Mouse (Mus musculus): ENCODE measurements around the gene Gm27029. TPM values are rescaled to one million over a fixed set of nuclear protein-coding genes. Genes with fewer than 3 reads are reported as not detected.
A peak's percentile ranks its signal among the peaks of the same experiment; 100 is the strongest.

Gm27029 gene
- polyA plus RNA-seq, 1 experiment from 2014 or later, result 7.5 TPM

GRCm38 (mm10) chr11:101370141-101370540, 54.5 kb downstream of the Gm27029 start:
- H3K4me1 ChIP-seq (replicated peaks; ENCODE audit: control insufficient read depth, insufficient read depth, low read length), result no peaks in the 10 kb centered on the region
- ATAC-seq (ENCODE audit: low read depth), result no peak
- 62% methylated on average over 5 of the region's 5 CpGs for WGBS
- no peaks in the 10 kb centered on the region for H3K9me3 ChIP-seq (ENCODE audit: control insufficient read depth, low read length)
- no peak overlapping the region for H3K9ac ChIP-seq (ENCODE audit: low read length)
- no peak overlapping the region for H3K27ac ChIP-seq (ENCODE audit: low read length)
- H3K4me3 ChIP-seq (ENCODE audit: low read length), result no peak overlapping the region
- no peak overlapping the region for H3K4me2 ChIP-seq (ENCODE audit: low read depth, low read length)
- H3K36me3 ChIP-seq (ENCODE audit: control insufficient read depth, insufficient read depth, low read length), result no peaks in the 10 kb centered on the region
- H3K27me3 ChIP-seq (ENCODE audit: control insufficient read depth, insufficient read depth, low read depth, low read length), result no peaks in the 10 kb centered on the region

DNA sequence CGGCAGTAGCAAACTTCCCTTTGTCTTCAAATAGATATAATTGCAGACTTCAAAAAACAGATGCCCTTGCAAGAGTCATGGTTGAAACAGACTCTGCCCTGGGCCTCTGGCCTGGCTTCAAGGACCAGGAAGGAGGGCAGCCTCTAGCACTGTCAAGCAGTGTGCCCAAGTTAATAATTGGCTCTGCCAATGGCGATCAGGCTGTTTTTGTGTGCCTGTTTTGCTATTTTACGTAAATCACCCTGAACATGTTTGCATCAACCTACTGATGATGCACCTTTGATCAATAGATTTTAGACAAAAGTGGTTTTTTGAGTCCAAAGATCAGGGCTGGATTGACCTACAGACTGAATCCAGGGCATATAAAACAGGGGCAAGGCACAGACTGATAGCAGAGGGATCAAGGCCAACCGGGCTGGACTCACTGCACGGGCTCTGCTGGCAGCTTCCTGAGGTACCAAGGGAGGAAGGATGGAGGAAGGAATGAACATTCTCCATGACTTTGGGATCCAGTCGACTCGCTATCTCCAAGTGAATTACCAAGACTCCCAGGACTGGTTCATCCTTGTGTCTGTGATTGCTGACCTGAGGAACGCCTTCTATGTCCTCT, 57.2 kb downstream of the Gm27029 start, which contains the start of gene G6pc:
TSS of gene G6pc (plus strand) at position 236 of the 610 bp plus-strand sequence.
- H3K4me1 ChIP-seq (replicated peaks; ENCODE audit: control insufficient read depth, insufficient read depth, low read length), result no peaks in the 10 kb centered on the region
- H3K27me3 ChIP-seq (ENCODE audit: control insufficient read depth, insufficient read depth, low read depth, low read length), result no peaks in the 10 kb centered on the region
- ATAC-seq (ENCODE audit: low read depth), result no peak
- H3K27ac ChIP-seq (ENCODE audit: low read length), result no peak within 1 kb of the TSS
- H3K4me3 ChIP-seq (ENCODE audit: low read length), result no peak within 1 kb of the TSS
- WGBS, result 83% methylated on average over 8 of the region's 8 CpGs
- H3K9me3 ChIP-seq (ENCODE audit: control insufficient read depth, low read length), result no peaks in the 10 kb centered on the region
- no peaks in the 10 kb centered on the region for H3K36me3 ChIP-seq (ENCODE audit: control insufficient read depth, insufficient read depth, low read length)
- no peak within 1 kb of the TSS for H3K4me2 ChIP-seq (ENCODE audit: low read depth, low read length)
- no peak within 1 kb of the TSS for H3K9ac ChIP-seq (ENCODE audit: low read length)

DNA sequence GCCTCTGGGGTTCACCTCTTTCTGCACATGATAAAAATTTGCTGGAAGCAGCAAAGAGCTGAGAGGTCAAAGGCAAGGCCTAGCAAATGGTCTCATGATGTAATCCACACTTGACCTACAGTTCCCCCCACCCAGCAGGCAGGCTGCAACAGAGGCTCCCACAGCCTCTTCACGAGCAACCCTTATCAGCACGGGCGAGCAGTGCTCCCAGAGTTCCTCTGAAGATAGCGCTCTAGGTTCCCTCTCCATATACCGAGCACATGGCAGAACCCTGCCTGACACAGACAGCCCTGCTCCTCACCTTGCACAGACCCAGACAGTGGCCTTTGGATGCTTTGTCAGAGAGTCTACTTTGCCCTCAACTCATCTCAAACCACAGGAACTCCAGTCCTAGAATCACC, 60.1 kb downstream of the Gm27029 start:
- Histone ChIP-seq H3K9me3 (ENCODE audit: control insufficient read depth, low read length) (no peaks in the 10 kb centered on the region), H3K4me3 (ENCODE audit: low read length) (no peak overlapping the region), H3K4me1 (replicated peaks; ENCODE audit: control insufficient read depth, insufficient read depth, low read length) (0 out of 2 replicates have a peak, but pooled peaks cover 3% of the 10 kb centered on the region), H3K4me2 (ENCODE audit: low read depth, low read length) (no peak overlapping the region), H3K9ac (ENCODE audit: low read length) (no peak overlapping the region), H3K27me3 (ENCODE audit: control insufficient read depth, insufficient read depth, low read depth, low read length) (no peaks in the 10 kb centered on the region), H3K36me3 (ENCODE audit: control insufficient read depth, insufficient read depth, low read length) (no peaks in the 10 kb centered on the region), H3K27ac (ENCODE audit: low read length) (no peak overlapping the region)
- ATAC-seq (ENCODE audit: low read depth), result no peak
- WGBS, result 31% methylated on average over 5 of the region's 5 CpGs

GRCm38 (mm10) chr11:101360651-101361113, 63.9 kb downstream of the Gm27029 start:
- no peak overlapping the region for H3K9ac ChIP-seq (ENCODE audit: low read length)
- 21% methylated on average over 3 of the region's 3 CpGs for WGBS
- peak; percentile 23; the same call in 1 of the 2 replicates for ATAC-seq (ENCODE audit: low read depth)
- no peaks in the 10 kb centered on the region for H3K36me3 ChIP-seq (ENCODE audit: control insufficient read depth, insufficient read depth, low read length)
- no peaks in the 10 kb centered on the region for H3K9me3 ChIP-seq (ENCODE audit: control insufficient read depth, low read length)
- H3K4me3 ChIP-seq (ENCODE audit: low read length), result no peak overlapping the region
- no peak overlapping the region for H3K4me2 ChIP-seq (ENCODE audit: low read depth, low read length)
- H3K4me1 ChIP-seq (replicated peaks; ENCODE audit: control insufficient read depth, insufficient read depth, low read length), result 0 out of 2 replicates have a peak, but pooled peaks cover 3% of the 10 kb centered on the region
- no peaks in the 10 kb centered on the region for H3K27me3 ChIP-seq (ENCODE audit: control insufficient read depth, insufficient read depth, low read depth, low read length)
- H3K27ac ChIP-seq (ENCODE audit: low read length), result 0 out of 2 replicates have a peak overlapping the region, but pooled peaks have one; percentile 0

DNA sequence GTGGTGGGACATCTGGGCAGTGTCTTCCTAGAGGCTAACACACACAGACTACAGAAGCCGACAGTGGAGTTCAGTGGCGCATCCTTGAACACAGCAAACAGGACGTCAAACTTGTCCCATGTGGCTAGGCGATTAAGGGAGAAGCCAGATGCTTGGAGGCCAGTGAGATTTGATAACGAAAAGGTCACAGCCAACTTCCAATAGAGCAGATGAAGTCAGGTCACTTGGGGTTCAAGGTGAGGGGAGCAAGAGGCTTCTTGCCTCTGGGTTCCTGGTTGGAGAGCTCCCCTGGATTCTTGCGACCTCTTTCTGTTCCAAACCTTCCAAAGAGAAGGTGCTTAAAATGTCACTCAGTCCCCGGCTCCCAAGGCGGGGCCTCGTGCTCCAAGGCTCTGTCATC, 64.8 kb downstream of the Gm27029 start:
- Histone ChIP-seq H3K36me3 (ENCODE audit: control insufficient read depth, insufficient read depth, low read length) (no peaks in the 10 kb centered on the region), H3K9me3 (ENCODE audit: control insufficient read depth, low read length) (no peaks in the 10 kb centered on the region), H3K27me3 (ENCODE audit: control insufficient read depth, insufficient read depth, low read depth, low read length) (no peaks in the 10 kb centered on the region), H3K9ac (ENCODE audit: low read length) (no peak overlapping the region), H3K27ac (ENCODE audit: low read length) (peak overlapping the region; percentile 53; the same call in 1 of the 2 replicates), H3K4me2 (ENCODE audit: low read depth, low read length) (no peak overlapping the region), H3K4me1 (replicated peaks; ENCODE audit: control insufficient read depth, insufficient read depth, low read length) (0 out of 2 replicates have a peak, but pooled peaks cover 3% of the 10 kb centered on the region), H3K4me3 (ENCODE audit: low read length) (no peak overlapping the region)
- no peak for ATAC-seq (ENCODE audit: low read depth)
- WGBS, result 54% methylated on average over 9 of the region's 9 CpGs

- 68% methylated on average over 3 of the region's 3 CpGs for WGBS
- no peak for ATAC-seq (ENCODE audit: low read depth)
- Histone ChIP-seq H3K9ac (ENCODE audit: low read length) (no peak overlapping the region), H3K36me3 (ENCODE audit: control insufficient read depth, insufficient read depth, low read length) (no peaks in the 10 kb centered on the region), H3K27ac (ENCODE audit: low read length) (no peak overlapping the region), H3K4me3 (ENCODE audit: low read length) (no peak overlapping the region), H3K9me3 (ENCODE audit: control insufficient read depth, low read length) (no peaks in the 10 kb centered on the region), H3K4me2 (ENCODE audit: low read depth, low read length) (no peak overlapping the region), H3K27me3 (ENCODE audit: control insufficient read depth, insufficient read depth, low read depth, low read length) (no peaks in the 10 kb centered on the region), H3K4me1 (replicated peaks; ENCODE audit: control insufficient read depth, insufficient read depth, low read length) (0 out of 2 replicates have a peak, but pooled peaks cover 3% of the 10 kb centered on the region)
Measured at GRCm38 (mm10) chr11:101357505-101358182, 67.0 kb downstream of the Gm27029 start.

Small RNAs within 50 kb of the gene (microRNA-seq; reads per million reads assigned to microRNA genes)
- gene Mir6929, result not detected

Other genes starting within 250 kb of the Gm27029 start
- 0.23 and 0.35 TPM in 2 replicates for gene Ccr10, start 249.4 kb downstream of the Gm27029 start, polyA plus RNA-seq (2015; fragmentation: Nextera tagmentation; extraction: Ambion mirVana)
- gene Ezh1, start 198.3 kb downstream of the Gm27029 start, polyA plus RNA-seq (2015; fragmentation: Nextera tagmentation; extraction: Ambion mirVana), result 19.4 and 20.8 TPM in 2 replicates
- 312 and 337 TPM in 2 replicates for gene Ramp2, start 178.8 kb downstream of the Gm27029 start, polyA plus RNA-seq (2015; fragmentation: Nextera tagmentation; extraction: Ambion mirVana)
- 132 and 135 TPM in 2 replicates for gene Vps25, start 171.1 kb downstream of the Gm27029 start, polyA plus RNA-seq (2015; fragmentation: Nextera tagmentation; extraction: Ambion mirVana)
- 5.3 and 5.8 TPM in 2 replicates for gene Wnk4, start 164.2 kb downstream of the Gm27029 start, polyA plus RNA-seq (2015; fragmentation: Nextera tagmentation; extraction: Ambion mirVana)
- 1.9 and 3.2 TPM in 2 replicates for gene Cntd1, start 145.8 kb downstream of the Gm27029 start, polyA plus RNA-seq (2015; fragmentation: Nextera tagmentation; extraction: Ambion mirVana)
- gene Coa3, start 145.7 kb downstream of the Gm27029 start, polyA plus RNA-seq (2015; fragmentation: Nextera tagmentation; extraction: Ambion mirVana), result 184 and 187 TPM in 2 replicates
- gene Becn1, start 122.5 kb downstream of the Gm27029 start, polyA plus RNA-seq (2015; fragmentation: Nextera tagmentation; extraction: Ambion mirVana), result 136 and 151 TPM in 2 replicates
- gene Psme3, start 108.6 kb downstream of the Gm27029 start, polyA plus RNA-seq (2015; fragmentation: Nextera tagmentation; extraction: Ambion mirVana), result 94.0 and 101 TPM in 2 replicates
- gene Aoc2, start 99.7 kb downstream of the Gm27029 start, polyA plus RNA-seq (2015; fragmentation: Nextera tagmentation; extraction: Ambion mirVana), result 0.92 and 1.2 TPM in 2 replicates
- 1.9 and 2.2 TPM in 2 replicates for gene Aoc3, start 94.2 kb downstream of the Gm27029 start, polyA plus RNA-seq (2015; fragmentation: Nextera tagmentation; extraction: Ambion mirVana)
- gene G6pc, start 57.2 kb downstream of the Gm27029 start, polyA plus RNA-seq (2015; fragmentation: Nextera tagmentation; extraction: Ambion mirVana), result not detected in 2 replicates
- 63.9 and 67.2 TPM in 2 replicates for gene Aarsd1, start 7.2 kb downstream of the Gm27029 start, polyA plus RNA-seq (2015; fragmentation: Nextera tagmentation; extraction: Ambion mirVana)
- 19.9 and 21.0 TPM in 2 replicates for gene Rundc1, start 289 bp upstream of the Gm27029 start, polyA plus RNA-seq (2015; fragmentation: Nextera tagmentation; extraction: Ambion mirVana)
- gene Ptges3l, start 537 bp upstream of the Gm27029 start, polyA plus RNA-seq (2015; fragmentation: Nextera tagmentation; extraction: Ambion mirVana), result 12.5 and 13.9 TPM in 2 replicates
- 273 and 291 TPM in 2 replicates for gene Rpl27, start 17.5 kb upstream of the Gm27029 start, polyA plus RNA-seq (2015; fragmentation: Nextera tagmentation; extraction: Ambion mirVana)
- 27.3 and 29.1 TPM in 2 replicates for gene Ifi35, start 23.6 kb upstream of the Gm27029 start, polyA plus RNA-seq (2015; fragmentation: Nextera tagmentation; extraction: Ambion mirVana)
- gene Rnd2, start 40.2 kb upstream of the Gm27029 start, polyA plus RNA-seq (2015; fragmentation: Nextera tagmentation; extraction: Ambion mirVana), result 6.7 and 7.6 TPM in 2 replicates
- gene Vat1, start 41.4 kb upstream of the Gm27029 start, polyA plus RNA-seq (2015; fragmentation: Nextera tagmentation; extraction: Ambion mirVana), result 50.2 and 52.0 TPM in 2 replicates
- 13.2 and 14.1 TPM in 2 replicates for gene Brca1, start 127.2 kb upstream of the Gm27029 start, polyA plus RNA-seq (2015; fragmentation: Nextera tagmentation; extraction: Ambion mirVana)
- 77.7 and 87.5 TPM in 2 replicates for gene Nbr1, start 127.4 kb upstream of the Gm27029 start, polyA plus RNA-seq (2015; fragmentation: Nextera tagmentation; extraction: Ambion mirVana)
- gene Tmem106a, start 157.4 kb upstream of the Gm27029 start, polyA plus RNA-seq (2015; fragmentation: Nextera tagmentation; extraction: Ambion mirVana), result 4.7 and 7.1 TPM in 2 replicates
- not detected in 2 replicates for gene Gm11634, start 174.5 kb upstream of the Gm27029 start, polyA plus RNA-seq (2015; fragmentation: Nextera tagmentation; extraction: Ambion mirVana)
- gene Rdm1, start 202.4 kb upstream of the Gm27029 start, polyA plus RNA-seq (2015; fragmentation: Nextera tagmentation; extraction: Ambion mirVana), result 52.0 and 52.1 TPM in 2 replicates
- 6.8 and 7.4 TPM in 2 replicates for gene Arl4d, start 240.7 kb upstream of the Gm27029 start, polyA plus RNA-seq (2015; fragmentation: Nextera tagmentation; extraction: Ambion mirVana)